Mouse (Mus musculus) liver, adult 2 months (tissue): ENCODE results near the gene Efhd2. TPM values are rescaled to one million over a fixed set of nuclear protein-coding genes. Genes with fewer than 3 reads are reported as not detected.

Source experiments
- DNase-seq: peaks from one replicate; pipeline ENCODE4 v3.0.0-alpha.2; 2011; ENCODE audit warnings: low read depth, low spot score; ENCODE audit errors: extremely low read depth
- H3K27ac ChIP-seq: fragments of 200-500 bp; replicated peaks from 2 replicates; pipeline ENCODE4 v1.5.1; 2012; ENCODE audit warnings: low read depth, mild to moderate bottlenecking, control low read depth, inconsistent platforms, low read length; ENCODE audit not compliant: insufficient read depth
- H3K27me3 ChIP-seq: fragments of 200-500 bp; 2 replicates; pipeline ENCODE4 v1.6.1; 2012; ENCODE audit warnings: mild to moderate bottlenecking, moderate library complexity, low read length, inconsistent platforms; ENCODE audit not compliant: control insufficient read depth, insufficient read depth
- H3K36me3 ChIP-seq: fragments of 200-500 bp; 2 replicates; pipeline ENCODE4 v1.6.1; 2012; ENCODE audit warnings: low read length, inconsistent platforms; ENCODE audit not compliant: control insufficient read depth, insufficient read depth
- H3K4me1 ChIP-seq: fragments of 200-500 bp; 2 replicates; pipeline ENCODE4 v1.6.1; 2011; ENCODE audit warnings: low read length; ENCODE audit not compliant: control insufficient read depth, insufficient read depth
- H3K4me3 ChIP-seq: fragments of 200-500 bp; 2 replicates; pipeline ENCODE4 v1.5.1; 2011; ENCODE audit warnings: low read depth, mild to moderate bottlenecking, control low read depth, low read length, moderate library complexity; ENCODE audit not compliant: insufficient read depth
- H3K79me2 ChIP-seq: fragments of 200-500 bp; 2 replicates; pipeline ENCODE4 v1.6.1; 2012; ENCODE audit warnings: inconsistent platforms, mild to moderate bottlenecking, low read length, moderate library complexity; ENCODE audit not compliant: control insufficient read depth, insufficient read depth
- H3K9ac ChIP-seq: fragments of 200-500 bp; 2 replicates; pipeline ENCODE4 v1.6.1; 2012; ENCODE audit warnings: low read depth, mild to moderate bottlenecking, control low read depth, inconsistent platforms, low read length
- CTCF ChIP-seq: fragments of 200-500 bp; IDR thresholded peaks from 2 replicates; pipeline ENCODE4 v1.5.1; 2011; ENCODE audit warnings: low read depth, low read length, control low read depth
- POLR2A ChIP-seq: fragments of 200-500 bp; IDR thresholded peaks from 2 replicates; pipeline ENCODE4 v1.6.1; 2011; ENCODE audit warnings: low read length, control low read depth; ENCODE audit not compliant: insufficient read depth; ENCODE audit errors: extremely low read depth
- WGBS: fragments of 180-500 bp; shearing (Covaris S2); methylation state at CpG from one replicate; pipeline ENCODE4 v1.1.7; 2018; 5-methylcytosine and 5-hydroxymethylcytosine counted together
- polyA plus RNA-seq: library from polyadenylated mRNA; depleted of rRNA; stranded (reverse); fragments of >200 nt; gene quantifications from 2 replicates; pipeline ENCODE4 v1.2.3, GENCODE M21; 2012
- total RNA-seq: library from RNA; depleted of rRNA; stranded (reverse); fragments of >200 nt; gene quantifications from 2 replicates; pipeline ENCODE4 v1.2.3, GENCODE M21; 2014

Efhd2 gene
- total and polyA plus RNA-seq, 2 experiments: 15.0 to 46.1 TPM

GRCm38 (mm10) chr4:141828177-141828576 is 46.5 kb downstream of the Efhd2 start:
- TF ChIP-seq POLR2A (no peak), CTCF (no peak)
- Histone ChIP-seq H3K27me3 (no peaks in the 10 kb centered on the region), H3K79me2 (no peaks in the 10 kb centered on the region), H3K9ac (no peak overlapping the region), H3K36me3 (no peaks in the 10 kb centered on the region), H3K4me1 (peaks cover 2% of the 10 kb centered on the region; the same call in 1 of the 2 replicates), H3K4me3 (no peak overlapping the region), H3K27ac (no peak overlapping the region)
- DNase-seq: no peak
- 67% methylated on average over 4 of the region's 4 CpGs for WGBS

GRCm38 (mm10) chr4:141827401-141827800 is 47.3 kb downstream of the Efhd2 start:
- H3K4me1 ChIP-seq: peaks cover 7% of the 10 kb centered on the region
- no peak overlapping the region for H3K9ac ChIP-seq
- no peak overlapping the region for H3K27ac ChIP-seq
- DNase-seq: peak; percentile 74
- H3K27me3 ChIP-seq: no peaks in the 10 kb centered on the region
- no peaks in the 10 kb centered on the region for H3K36me3 ChIP-seq
- WGBS: 60% methylated on average over 2 of the region's 2 CpGs
- no peak for TF ChIP-seq POLR2A
- no peak for TF ChIP-seq CTCF
- H3K79me2 ChIP-seq: no peaks in the 10 kb centered on the region
- H3K4me3 ChIP-seq: no peak overlapping the region

- H3K27ac ChIP-seq: no peak within 1 kb of the TSS
- TF ChIP-seq POLR2A: no peak
- TF ChIP-seq CTCF: no peak
- DNase-seq: peak; percentile 35
- no peak within 1 kb of the TSS for H3K4me3 ChIP-seq
- H3K9ac ChIP-seq: no peak within 1 kb of the TSS
- H3K4me1 ChIP-seq: peaks cover 11% of the 10 kb centered on the region
- 58% methylated on average over 5 of the region's 5 CpGs for WGBS
- H3K79me2 ChIP-seq: no peaks in the 10 kb centered on the region
- H3K27me3 ChIP-seq: no peaks in the 10 kb centered on the region
- no peaks in the 10 kb centered on the region for H3K36me3 ChIP-seq
Measured at GRCm38 (mm10) chr4:141826060-141826459, 48.7 kb downstream of the Efhd2 start, which contains the start of gene Cela2a. Cela2a (minus strand) TSS chr4:141826160.

GRCm38 (mm10) chr4:141822979-141823378 is 51.7 kb downstream of the Efhd2 start:
- Histone ChIP-seq H3K27me3 (no peaks in the 10 kb centered on the region), H3K4me1 (peaks cover 11% of the 10 kb centered on the region), H3K27ac (peak overlapping the region; percentile 89), H3K9ac (no peak overlapping the region), H3K4me3 (no peak overlapping the region), H3K36me3 (no peaks in the 10 kb centered on the region), H3K79me2 (no peaks in the 10 kb centered on the region)
- peak; percentile 93 for DNase-seq
- 36% methylated on average over 3 of the region's 3 CpGs for WGBS
- no peak for TF ChIP-seq POLR2A
- TF ChIP-seq CTCF: no peak

GRCm38 (mm10) chr4:141822089-141822488 is 52.6 kb downstream of the Efhd2 start:
- no peak for DNase-seq
- H3K4me1 ChIP-seq: peaks cover 11% of the 10 kb centered on the region
- no peak overlapping the region for H3K9ac ChIP-seq
- WGBS: 74% methylated on average over 10 of the region's 10 CpGs
- no peaks in the 10 kb centered on the region for H3K27me3 ChIP-seq
- H3K36me3 ChIP-seq: no peaks in the 10 kb centered on the region
- H3K4me3 ChIP-seq: no peak overlapping the region
- TF ChIP-seq CTCF: peak; percentile 48
- TF ChIP-seq POLR2A: no peak
- 0 out of 2 replicates have a peak overlapping the region, but pooled peaks have one; percentile 12 for H3K27ac ChIP-seq
- H3K79me2 ChIP-seq: no peaks in the 10 kb centered on the region

- Histone ChIP-seq H3K4me3 (no peak overlapping the region), H3K4me1 (peaks cover 11% of the 10 kb centered on the region), H3K27me3 (no peaks in the 10 kb centered on the region), H3K27ac (no peak overlapping the region), H3K9ac (no peak overlapping the region), H3K79me2 (no peaks in the 10 kb centered on the region), H3K36me3 (no peaks in the 10 kb centered on the region)
- 70% methylated on average over 3 of the region's 3 CpGs for WGBS
- no peak for DNase-seq
- TF ChIP-seq POLR2A: no peak
- no peak for TF ChIP-seq CTCF
Measured at GRCm38 (mm10) chr4:141821178-141821577, 53.5 kb downstream of the Efhd2 start.
